Mouse (Mus musculus): Measurements from ENCODE around the gene Ccr6.

GRCm38 (mm10) chr17:8254914-8255313 lies 19.1 kb downstream of the Ccr6 start:
- TF ChIP-seq POLR2A (IDR thresholded peaks at IDR 0.05; ENCODE audit: low read depth, low read length) (no peak), CTCF (conservative IDR thresholded peaks at IDR 0.05; ENCODE audit: insufficient read depth, insufficient read length, low read depth, low read length) (no peak)

All from kidney, adult 2 months (tissue).